Mouse (Mus musculus) macrophage (primary cell): ENCODE measurements around the gene Slc25a10. TPM values are rescaled to one million over a fixed set of nuclear protein-coding genes. Genes with fewer than 3 reads are reported as not detected.

ENCODE experiments used
- H3K27ac ChIP-seq: fragments of 350-480 bp; formaldehyde crosslinking; 2 replicates; pipeline ENCODE4 v1.9.0; 2021
- H3K36me3 ChIP-seq: fragments of 350-480 bp; formaldehyde crosslinking; 2 replicates; pipeline ENCODE4 v1.9.0; 2021; ENCODE audit errors: inconsistent target
- H3K4me3 ChIP-seq: fragments of 350-480 bp; formaldehyde crosslinking; 2 replicates; pipeline ENCODE4 v1.9.0; 2021; ENCODE audit errors: inconsistent target
- H3K79me2 ChIP-seq: fragments of 350-480 bp; formaldehyde crosslinking; 2 replicates; pipeline ENCODE4 v1.9.0; 2021; ENCODE audit errors: inconsistent target
- WGBS: methylation state at CpG from one replicate; pipeline ENCODE4 v1.1.7; 2026; ENCODE audit warnings: inconsistent platforms; ENCODE audit not compliant: missing documents; 5-methylcytosine and 5-hydroxymethylcytosine counted together
- polyA plus RNA-seq: library from polyadenylated mRNA; stranded (reverse); fragments of 250-400 nt; gene quantifications from 3 replicates; pipeline ENCODE4 v1.2.4, GENCODE M21; 2018; ENCODE audit warnings: inconsistent platforms

The Slc25a10 gene
- polyA plus RNA-seq, 1 experiment from 2014 or later, result 29.6 TPM

- peaks cover 38% of the 10 kb centered on the region for H3K79me2 ChIP-seq
- no peak overlapping the region for H3K4me3 ChIP-seq
- no peak overlapping the region for H3K27ac ChIP-seq
- WGBS, result 100% methylated on average over 2 of the region's 2 CpGs
- H3K36me3 ChIP-seq, result peaks cover 19% of the 10 kb centered on the region; the same call in 1 of the 2 replicates
Measured at GRCm38 (mm10) chr11:120463536-120463935, 28.1 kb upstream of the Slc25a10 start.

- Histone ChIP-seq H3K4me3 (no peak overlapping the region), H3K36me3 (peaks cover 21% of the 10 kb centered on the region; the same call in 1 of the 2 replicates), H3K27ac (no peak overlapping the region), H3K79me2 (peaks cover 38% of the 10 kb centered on the region)
- WGBS, result 90% methylated on average over 5 of the region's 5 CpGs
Measured at GRCm38 (mm10) chr11:120464365-120464764, 27.3 kb upstream of the Slc25a10 start.

GRCm38 (mm10) chr11:120465521-120465920 lies 26.1 kb upstream of the Slc25a10 start:
- H3K79me2 ChIP-seq, result peaks cover 42% of the 10 kb centered on the region
- peaks cover 32% of the 10 kb centered on the region for H3K36me3 ChIP-seq
- 100% methylated on average over 4 of the region's 4 CpGs for WGBS
- no peak overlapping the region for H3K27ac ChIP-seq
- no peak overlapping the region for H3K4me3 ChIP-seq

GRCm38 (mm10) chr11:120467051-120467735 lies 24.4 kb upstream of the Slc25a10 start, which contains the start of gene Arl16:
TSS of gene Arl16 (minus strand) at chr11:120467607.
- H3K79me2 ChIP-seq, result peaks cover 52% of the 10 kb centered on the region
- peaks cover 33% of the 10 kb centered on the region for H3K36me3 ChIP-seq
- under 1% methylated on average over 54 of the region's 54 CpGs for WGBS
- H3K4me3 ChIP-seq, result peak within 1 kb of the TSS; percentile 93
- peak within 1 kb of the TSS; percentile 52 for H3K27ac ChIP-seq

- peaks cover 36% of the 10 kb centered on the region for H3K36me3 ChIP-seq
- peak overlapping the region; percentile 93 for H3K4me3 ChIP-seq
- peak overlapping the region; percentile 52 for H3K27ac ChIP-seq
- WGBS, result 0% methylated on average over 33 of the region's 33 CpGs
- peaks cover 52% of the 10 kb centered on the region for H3K79me2 ChIP-seq
Measured at GRCm38 (mm10) chr11:120467736-120468092, 23.9 kb upstream of the Slc25a10 start.

- Histone ChIP-seq H3K27ac (no peak overlapping the region), H3K79me2 (peaks cover 40% of the 10 kb centered on the region), H3K36me3 (peaks cover 76% of the 10 kb centered on the region), H3K4me3 (no peak overlapping the region)
- 96% methylated on average over 6 of the region's 6 CpGs for WGBS
Measured at GRCm38 (mm10) chr11:120472052-120472451, 19.6 kb upstream of the Slc25a10 start.

- H3K79me2 ChIP-seq, result peaks cover 23% of the 10 kb centered on the region
- H3K36me3 ChIP-seq, result peaks cover 61% of the 10 kb centered on the region
- peak overlapping the region; percentile 31 for H3K27ac ChIP-seq
- 87% methylated on average over 7 of the region's 7 CpGs for WGBS
- H3K4me3 ChIP-seq, result no peak overlapping the region; the same call in 1 of the 2 replicates
Measured at GRCm38 (mm10) chr11:120483448-120483934, 8.1 kb upstream of the Slc25a10 start.

- WGBS, result 2% methylated on average over 54 of the region's 60 CpGs
- peaks cover 23% of the 10 kb centered on the region for H3K79me2 ChIP-seq
- peak within 1 kb of the TSS; percentile 39 for H3K27ac ChIP-seq
- peak within 1 kb of the TSS; percentile 87 for H3K4me3 ChIP-seq
- peaks cover 55% of the 10 kb centered on the region for H3K36me3 ChIP-seq
Measured at GRCm38 (mm10) chr11:120484265-120484981, 7.2 kb upstream of the Slc25a10 start, which contains the start of gene Mrpl12. TSS of gene Mrpl12 (plus strand) at chr11:120484613.

- peak overlapping the region; percentile 39 for H3K27ac ChIP-seq
- WGBS, result 15% methylated on average over 10 of the region's 10 CpGs
- H3K79me2 ChIP-seq, result peaks cover 23% of the 10 kb centered on the region
- peak overlapping the region; percentile 87 for H3K4me3 ChIP-seq
- peaks cover 49% of the 10 kb centered on the region for H3K36me3 ChIP-seq
Measured at GRCm38 (mm10) chr11:120485251-120485650, 6.4 kb upstream of the Slc25a10 start.

- peaks cover 25% of the 10 kb centered on the region; the same call in 1 of the 2 replicates for H3K36me3 ChIP-seq
- no peak overlapping the region for H3K4me3 ChIP-seq
- H3K27ac ChIP-seq, result no peak overlapping the region
- 93% methylated on average over 4 of the region's 4 CpGs for WGBS
- H3K79me2 ChIP-seq, result peaks cover 30% of the 10 kb centered on the region
Measured at GRCm38 (mm10) chr11:120488516-120488915, 3.1 kb upstream of the Slc25a10 start.

- Histone ChIP-seq H3K36me3 (peaks cover 25% of the 10 kb centered on the region; the same call in 1 of the 2 replicates), H3K27ac (peak overlapping the region; percentile 15; the same call in 1 of the 2 replicates), H3K79me2 (peaks cover 37% of the 10 kb centered on the region), H3K4me3 (no peak overlapping the region)
- 72% methylated on average over 4 of the region's 4 CpGs for WGBS
Measured at GRCm38 (mm10) chr11:120489054-120489761, 2.4 kb upstream of the Slc25a10 start.

GRCm38 (mm10) chr11:120490291-120491046 lies 1.2 kb upstream of the Slc25a10 start:
- H3K36me3 ChIP-seq, result peaks cover 34% of the 10 kb centered on the region; the same call in 1 of the 2 replicates
- no peak overlapping the region for H3K4me3 ChIP-seq
- H3K79me2 ChIP-seq, result peaks cover 29% of the 10 kb centered on the region
- H3K27ac ChIP-seq, result no peak overlapping the region
- 58% methylated on average over 4 of the region's 4 CpGs for WGBS

GRCm38 (mm10) chr11:120492024-120492877 lies 611 bp downstream of the Slc25a10 start:
- Histone ChIP-seq H3K4me3 (peak overlapping the region; percentile 72), H3K79me2 (peaks cover 14% of the 10 kb centered on the region), H3K27ac (peak overlapping the region; percentile 82), H3K36me3 (peaks cover 40% of the 10 kb centered on the region; the same call in 1 of the 2 replicates)
- WGBS, result under 1% methylated on average over 44 of the region's 48 CpGs
